Mouse (Mus musculus) kidney, adult 2 months (tissue): Measurements from ENCODE around the gene Myrf. TPM values are rescaled to one million over a fixed set of nuclear protein-coding genes. Genes with fewer than 3 reads are reported as not detected.

ENCODE experiments used
- DNase-seq: peaks from one replicate; pipeline ENCODE4 v3.0.0; 2021
- H3K27ac ChIP-seq: fragments of 200-500 bp; 2 replicates; pipeline ENCODE4 v1.5.1; 2012; ENCODE audit warnings: low read depth, low read length, control low read depth, inconsistent platforms; ENCODE audit not compliant: insufficient read depth
- H3K27me3 ChIP-seq: fragments of 200-500 bp; replicated peaks from 2 replicates; pipeline ENCODE4 v1.6.1; 2012; ENCODE audit warnings: mild to moderate bottlenecking, moderate library complexity, low read length, inconsistent platforms; ENCODE audit not compliant: control insufficient read depth, insufficient read depth
- H3K36me3 ChIP-seq: fragments of 200-500 bp; 2 replicates; pipeline ENCODE4 v1.6.1; 2012; ENCODE audit warnings: mild to moderate bottlenecking, moderate library complexity, low read length, inconsistent platforms; ENCODE audit not compliant: control insufficient read depth, insufficient read depth
- H3K4me1 ChIP-seq: fragments of 200-500 bp; 2 replicates; pipeline ENCODE4 v1.6.1; 2011; ENCODE audit warnings: low read length; ENCODE audit not compliant: control insufficient read depth, insufficient read depth
- H3K4me3 ChIP-seq: fragments of 200-500 bp; 2 replicates; pipeline ENCODE4 v1.5.1; 2011; ENCODE audit warnings: mild to moderate bottlenecking, low read depth, low read length, control low read depth; ENCODE audit not compliant: insufficient read depth
- CTCF ChIP-seq: fragments of 200-500 bp; conservative IDR thresholded peaks from 2 replicates; pipeline ENCODE4 v1.5.1; 2011; ENCODE audit warnings: low read depth, mild to moderate bottlenecking, control low read depth, low read length, moderate library complexity, mixed read lengths; ENCODE audit not compliant: insufficient read depth, insufficient read length
- POLR2A ChIP-seq: fragments of 200-500 bp; IDR thresholded peaks from one replicate; pipeline ENCODE4 v1.6.1; 2011; ENCODE audit warnings: low read depth, low read length, control low read depth
- WGBS: fragments of 180-500 bp; shearing (Covaris S2); methylation state at CpG from one replicate; pipeline ENCODE4 v1.1.7; 2018; 5-methylcytosine and 5-hydroxymethylcytosine counted together
- polyA plus RNA-seq: library from polyadenylated mRNA; depleted of rRNA; stranded (reverse); fragments of >200 nt; gene quantifications from 2 replicates; pipeline ENCODE4 v1.2.3, GENCODE M21; 2012

Gene Myrf
- polyA plus RNA-seq, 1 experiment = 18.8 TPM

DNA sequence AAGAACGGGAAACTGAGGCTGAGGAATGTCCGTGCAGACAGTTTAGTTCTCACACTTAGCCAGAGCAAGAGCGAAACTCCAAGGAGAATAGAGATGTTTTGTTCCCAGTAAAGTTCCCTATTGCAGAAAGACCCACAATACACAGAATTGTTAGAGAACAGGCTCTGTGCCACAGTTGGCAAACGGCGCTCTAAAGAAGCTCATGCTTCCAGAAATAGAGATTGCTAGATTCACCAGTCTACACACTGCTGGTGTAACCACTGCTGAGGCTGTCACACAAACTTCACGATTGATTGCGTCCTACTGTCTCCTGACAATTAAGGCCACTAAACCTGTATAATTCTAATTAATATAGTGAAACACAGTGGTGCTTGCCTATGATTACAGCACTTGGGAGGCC is 59.3 kb downstream of the Myrf start:
- Histone ChIP-seq H3K27me3 (no peaks in the 10 kb centered on the region), H3K27ac (no peak overlapping the region), H3K36me3 (no peaks in the 10 kb centered on the region), H3K4me1 (peaks cover 3% of the 10 kb centered on the region; the same call in 1 of the 2 replicates), H3K4me3 (no peak overlapping the region)
- no peak for DNase-seq
- no peak for TF ChIP-seq POLR2A
- TF ChIP-seq CTCF = no peak
- WGBS = 95% methylated on average over 7 of the region's 7 CpGs

GRCm38 (mm10) chr19:10176941-10177372 is 63.6 kb downstream of the Myrf start:
- Histone ChIP-seq H3K36me3 (no peaks in the 10 kb centered on the region), H3K27ac (no peak overlapping the region), H3K27me3 (no peaks in the 10 kb centered on the region), H3K4me1 (no peaks in the 10 kb centered on the region), H3K4me3 (no peak overlapping the region)
- WGBS = 40% methylated on average over 7 of the region's 7 CpGs
- peak; percentile 47 for DNase-seq
- TF ChIP-seq CTCF = no peak
- TF ChIP-seq POLR2A = no peak

DNA sequence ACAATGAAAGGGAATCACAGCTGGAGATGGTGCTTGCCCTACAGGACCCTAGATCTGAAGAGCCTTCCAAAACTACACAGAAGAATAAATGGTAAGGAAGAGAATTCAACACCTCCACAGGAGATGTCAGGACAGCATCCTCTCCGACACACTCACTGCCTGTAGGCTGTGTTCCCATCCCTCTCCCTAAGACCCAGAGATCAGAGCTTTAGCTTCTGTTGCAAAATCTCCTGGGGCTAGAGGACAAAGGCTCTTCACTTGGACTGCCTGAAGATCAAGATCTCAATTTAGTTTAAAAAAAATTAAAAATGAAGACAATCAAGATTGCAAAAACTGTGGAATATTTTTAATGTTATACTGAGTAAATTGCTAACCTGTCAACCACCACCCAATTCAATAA is 64.1 kb downstream of the Myrf start:
- H3K27ac ChIP-seq = no peak overlapping the region
- no peaks in the 10 kb centered on the region for H3K4me1 ChIP-seq
- no peak for DNase-seq
- 64% methylated on average over 1 of the region's 1 CpGs for WGBS
- no peaks in the 10 kb centered on the region for H3K36me3 ChIP-seq
- TF ChIP-seq CTCF = no peak
- TF ChIP-seq POLR2A = no peak
- no peaks in the 10 kb centered on the region for H3K27me3 ChIP-seq
- H3K4me3 ChIP-seq = no peak overlapping the region

- TF ChIP-seq CTCF = no peak
- no peak for TF ChIP-seq POLR2A
- no peak for DNase-seq
- 81% methylated on average over 4 of the region's 4 CpGs for WGBS
- no peak overlapping the region for H3K27ac ChIP-seq
- H3K36me3 ChIP-seq = no peaks in the 10 kb centered on the region
- no peaks in the 10 kb centered on the region for H3K27me3 ChIP-seq
- 0 out of 2 replicates have a peak, but pooled peaks cover 3% of the 10 kb centered on the region for H3K4me1 ChIP-seq
- H3K4me3 ChIP-seq = no peak overlapping the region
These were observed 65.6 kb downstream of the Myrf start for GRCm38 (mm10) chr19:10174956-10175355.

DNA sequence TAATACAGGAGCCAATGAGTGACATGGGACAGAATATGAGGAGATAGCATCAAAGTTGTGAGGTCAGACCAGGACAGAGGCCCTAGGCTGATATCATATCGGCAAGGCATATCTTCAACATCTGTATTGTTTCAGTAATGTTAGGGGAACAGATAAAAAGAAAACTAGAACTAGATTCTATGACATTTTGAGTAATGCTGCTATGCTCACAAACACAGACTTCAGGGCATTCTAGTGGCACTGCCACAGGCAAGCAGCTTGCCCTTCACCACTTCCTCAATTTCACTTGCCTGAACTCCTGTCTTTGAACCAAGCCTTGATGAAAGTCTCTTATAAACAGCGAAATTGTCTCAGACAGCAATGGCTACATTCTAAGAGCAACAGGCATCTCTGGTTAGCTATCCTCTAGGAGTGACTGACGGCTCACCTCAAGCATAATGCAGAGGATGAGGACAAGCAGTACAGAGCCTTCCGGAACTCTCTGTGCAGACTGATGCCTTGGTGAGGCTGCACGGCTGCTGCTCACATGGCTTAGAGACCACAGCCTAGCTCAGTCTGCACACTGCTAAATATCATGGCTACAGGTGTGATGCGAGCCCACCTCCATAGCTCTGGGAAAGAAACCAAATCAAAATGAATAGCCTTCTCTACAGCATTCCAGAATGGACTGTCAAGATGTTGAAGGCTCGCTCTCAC is 66.6 kb downstream of the Myrf start:
- Histone ChIP-seq H3K27ac (no peak overlapping the region), H3K27me3 (no peaks in the 10 kb centered on the region), H3K4me3 (no peak overlapping the region), H3K36me3 (no peaks in the 10 kb centered on the region), H3K4me1 (0 out of 2 replicates have a peak, but pooled peaks cover 3% of the 10 kb centered on the region)
- DNase-seq = no peak
- TF ChIP-seq CTCF (no peak), POLR2A (no peak)
- WGBS = 88% methylated on average over 7 of the region's 7 CpGs

DNA sequence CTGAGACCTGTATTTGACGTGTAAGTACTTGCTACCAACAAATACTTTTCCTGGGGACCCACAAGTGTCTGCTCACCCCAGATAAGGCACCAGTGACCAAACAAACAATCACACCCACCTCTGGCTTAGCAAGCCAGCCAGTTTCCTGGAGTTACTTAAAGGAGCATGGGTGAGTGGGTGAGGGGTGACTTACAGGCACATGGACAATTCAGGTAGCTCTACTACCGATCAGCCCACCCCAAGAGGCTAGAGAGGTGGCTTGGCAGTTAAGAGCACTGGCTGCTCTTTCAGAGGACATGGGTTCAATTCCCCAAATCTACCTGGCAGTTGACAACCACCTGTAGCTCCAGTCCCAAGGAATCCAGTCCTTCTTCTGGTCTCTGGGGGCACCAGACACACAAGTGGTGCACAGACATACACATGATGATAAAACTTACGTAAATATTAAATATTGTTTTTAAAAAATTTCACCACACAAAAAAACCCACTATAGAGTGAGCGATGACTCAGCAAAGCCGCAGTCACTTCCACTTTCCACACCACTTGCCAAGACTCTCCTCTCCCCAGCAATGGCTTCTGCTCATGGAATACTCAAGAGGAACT is 67.3 kb downstream of the Myrf start:
- Histone ChIP-seq H3K27me3 (no peaks in the 10 kb centered on the region), H3K4me1 (0 out of 2 replicates have a peak, but pooled peaks cover 6% of the 10 kb centered on the region), H3K27ac (no peak overlapping the region), H3K36me3 (no peaks in the 10 kb centered on the region), H3K4me3 (no peak overlapping the region)
- TF ChIP-seq CTCF (no peak), POLR2A (no peak)
- no peak for DNase-seq
- 81% methylated on average over 5 of the region's 5 CpGs for WGBS

DNA sequence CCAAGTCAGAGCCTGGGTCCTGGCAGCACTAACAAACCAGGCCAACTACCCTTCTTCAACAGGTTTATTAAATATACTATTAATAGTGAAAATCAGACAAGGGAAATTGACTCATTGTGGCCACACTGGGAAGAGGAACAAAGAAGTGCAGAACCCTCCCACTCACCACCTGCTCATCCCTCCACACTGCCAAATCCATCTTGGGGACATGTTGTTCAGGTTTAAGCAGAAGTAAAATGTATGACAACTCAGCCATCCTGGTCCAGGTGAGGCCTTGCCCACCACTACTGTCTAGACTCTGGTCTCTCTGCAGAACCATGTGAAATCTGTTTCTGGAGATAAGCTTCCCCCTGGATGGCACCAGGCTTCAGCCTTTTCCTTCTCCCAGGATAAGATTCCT is 68.7 kb downstream of the Myrf start:
- peaks cover 7% of the 10 kb centered on the region; the same call in 1 of the 2 replicates for H3K4me1 ChIP-seq
- no peak overlapping the region for H3K27ac ChIP-seq
- H3K36me3 ChIP-seq = no peaks in the 10 kb centered on the region
- H3K4me3 ChIP-seq = no peak overlapping the region
- no peaks in the 10 kb centered on the region for H3K27me3 ChIP-seq
- TF ChIP-seq POLR2A (no peak), CTCF (no peak)
- no peak for DNase-seq
